In genomic region chr15:89374340-89374739, GRCm38 (mm10) we compare ENCODE assay signal across 8 mouse cellular contexts. TPM values are rescaled to one million over a fixed set of nuclear protein-coding genes. Genes with fewer than 3 reads are reported as not detected.
DNase-seq lines count a peak whose midpoint lies in the region; ATAC-seq lines count a peak whose summit lies in the region.

No protein-coding gene starts in this region.

- H3K36me3 ChIP-seq in kidney, embryonic 15.5 days: peaks cover 35% of the 10 kb centered on the region
- peaks cover 30% of the 10 kb centered on the region for H3K36me3 ChIP-seq in hindbrain, embryonic 14.5 days (replicated peaks; ENCODE audit: control insufficient read depth, insufficient read depth)
- peaks cover 34% of the 10 kb centered on the region for H3K36me3 ChIP-seq in midbrain, embryonic 14.5 days (ENCODE audit: control insufficient read depth, insufficient read depth, low read length)

- DNase-seq in kidney, adult 11 months: no peak
- DNase-seq in hindbrain, embryonic 14.5 days (ENCODE audit: low spot score): no peak
- no peak for DNase-seq in midbrain, embryonic 14.5 days
- DNase-seq in layer of hippocampus, postnatal 10 days (ENCODE audit: low spot score in 2 of 2): no peak
- DNase-seq in urinary bladder, adult 2 months (ENCODE audit: low spot score): no peak
- no peak for DNase-seq in spleen, postnatal 10 days (ENCODE audit: low spot score in 2 of 2)

- H3K27me3 ChIP-seq in kidney, embryonic 15.5 days: peaks cover 37% of the 10 kb centered on the region
- peaks cover 36% of the 10 kb centered on the region for H3K27me3 ChIP-seq in hindbrain, embryonic 14.5 days (ENCODE audit: control insufficient read depth, insufficient read depth, low read length)
- peaks cover 35% of the 10 kb centered on the region for H3K27me3 ChIP-seq in midbrain, embryonic 14.5 days (ENCODE audit: control insufficient read depth, insufficient read depth, low read length)

- peak overlapping the region; percentile 95 for H3K4me2 ChIP-seq in kidney, embryonic 15.5 days
- peak overlapping the region; percentile 70 for H3K4me2 ChIP-seq in hindbrain, embryonic 14.5 days (replicated peaks)
- peak overlapping the region; percentile 87 for H3K4me2 ChIP-seq in midbrain, embryonic 14.5 days (ENCODE audit: low read length)

- ATAC-seq in kidney, embryonic 15.5 days (replicated peaks; ENCODE audit: low FRiP score): no peak
- ATAC-seq in hindbrain, embryonic 14.5 days (ENCODE audit: low FRiP score): no peak
- peak; percentile 10; the same call in 1 of the 2 replicates for ATAC-seq in midbrain, embryonic 14.5 days (ENCODE audit: low FRiP score, low TSS enrichment)

- peaks cover 47% of the 10 kb centered on the region for H3K4me1 ChIP-seq in kidney, embryonic 15.5 days
- H3K4me1 ChIP-seq in brown adipose tissue, adult 24 weeks (ENCODE audit: control insufficient read depth, insufficient read depth, insufficient read length, low read length): peaks cover 6% of the 10 kb centered on the region; the same call in 1 of the 2 replicates
- H3K4me1 ChIP-seq in hindbrain, embryonic 14.5 days (replicated peaks; ENCODE audit: control insufficient read depth, insufficient read depth, low read length): peaks cover 20% of the 10 kb centered on the region
- peaks cover 18% of the 10 kb centered on the region for H3K4me1 ChIP-seq in midbrain, embryonic 14.5 days (ENCODE audit: control insufficient read depth, insufficient read depth, low read length)

- H3K9me3 ChIP-seq in kidney, embryonic 15.5 days (replicated peaks): no peaks in the 10 kb centered on the region
- H3K9me3 ChIP-seq in hindbrain, embryonic 14.5 days (ENCODE audit: control insufficient read depth, low read length): no peaks in the 10 kb centered on the region
- no peaks in the 10 kb centered on the region for H3K9me3 ChIP-seq in midbrain, embryonic 14.5 days (ENCODE audit: control insufficient read depth, low read length)

- H3K4me3 ChIP-seq in kidney, embryonic 15.5 days (replicated peaks): peak overlapping the region; percentile 69
- H3K4me3 ChIP-seq in brown adipose tissue, adult 24 weeks (ENCODE audit: insufficient read depth, low read depth, low read length): peak overlapping the region; percentile 87
- peak overlapping the region; percentile 61 for H3K4me3 ChIP-seq in hindbrain, embryonic 14.5 days (replicated peaks; ENCODE audit: low read length)
- peak overlapping the region; percentile 70 for H3K4me3 ChIP-seq in midbrain, embryonic 14.5 days (replicated peaks; ENCODE audit: low read depth, low read length)

- H3K27ac ChIP-seq in kidney, embryonic 15.5 days: peak overlapping the region; percentile 97
- peak overlapping the region; percentile 25 for H3K27ac ChIP-seq in brown adipose tissue, adult 24 weeks (replicated peaks; ENCODE audit: low read depth, low read length)
- H3K27ac ChIP-seq in hindbrain, embryonic 14.5 days: peak overlapping the region; percentile 91
- H3K27ac ChIP-seq in midbrain, embryonic 14.5 days (replicated peaks; ENCODE audit: low read depth, low read length): peak overlapping the region; percentile 93

- 45% methylated on average over 9 of the region's 9 CpGs for WGBS in kidney, embryonic 15.5 days
- WGBS in hindbrain, embryonic 14.5 days: 52% methylated on average over 9 of the region's 9 CpGs
- WGBS in midbrain, embryonic 14.5 days: 44% methylated on average over 9 of the region's 9 CpGs

- peak overlapping the region; percentile 79 for H3K9ac ChIP-seq in kidney, embryonic 15.5 days
- H3K9ac ChIP-seq in hindbrain, embryonic 14.5 days: peak overlapping the region; percentile 77
- H3K9ac ChIP-seq in midbrain, embryonic 14.5 days (replicated peaks; ENCODE audit: low read length): peak overlapping the region; percentile 81

RNA-seq across cellular contexts. Expression of gene Sco2, which starts 0.7 kb away (rescaled TPM):
- 7.9 and 8.2 TPM in 2 replicates for polyA plus RNA-seq in kidney, embryonic 15.5 days (2015; fragmentation: Nextera tagmentation; extraction: Ambion mirVana)
- polyA plus RNA-seq in brown adipose tissue, adult 24 weeks (2012; ENCODE audit: insufficient read depth, insufficient read length, missing spikeins): 22.7 and 24.0 TPM in 2 replicates
- polyA plus RNA-seq in hindbrain, embryonic 14.5 days (2014; fragmentation: Nextera tagmentation; extraction: Ambion mirVana): 19.5 and 20.5 TPM in 2 replicates
- 12.2 and 20.7 TPM in 2 replicates for polyA plus RNA-seq in midbrain, embryonic 14.5 days (2014; fragmentation: Nextera tagmentation; extraction: Ambion mirVana)
- total RNA-seq in layer of hippocampus, postnatal 10 days (2021): 10 to 100 TPM; 27.9 to 29.1 TPM
- 18.8 and 23.2 TPM in 2 replicates for polyA plus RNA-seq in urinary bladder, adult 2 months (2012; rRNA removed)

RNA-seq across cellular contexts. Expression of gene Tymp, which starts 2.5 kb away (rescaled TPM):
- polyA plus RNA-seq in kidney, embryonic 15.5 days (2015; fragmentation: Nextera tagmentation; extraction: Ambion mirVana): 1.3 and 1.4 TPM in 2 replicates
- 0.55 TPM in 1 of 2 replicates, not detected in the other for polyA plus RNA-seq in brown adipose tissue, adult 24 weeks (2012; ENCODE audit: insufficient read depth, insufficient read length, missing spikeins)
- 2.2 and 3.0 TPM in 2 replicates for polyA plus RNA-seq in hindbrain, embryonic 14.5 days (2014; fragmentation: Nextera tagmentation; extraction: Ambion mirVana)
- 2.7 and 3.0 TPM in 2 replicates for polyA plus RNA-seq in midbrain, embryonic 14.5 days (2014; fragmentation: Nextera tagmentation; extraction: Ambion mirVana)
- total RNA-seq in layer of hippocampus, postnatal 10 days (2021): 1 to 10 TPM; 1.1 to 1.4 TPM
- polyA plus RNA-seq in urinary bladder, adult 2 months (2012; rRNA removed): 1.7 and 1.8 TPM in 2 replicates

RNA-seq across cellular contexts. Expression of gene Odf3b, which starts 4.7 kb away (rescaled TPM):
- polyA plus RNA-seq in kidney, embryonic 15.5 days (2015; fragmentation: Nextera tagmentation; extraction: Ambion mirVana): 0.82 and 0.83 TPM in 2 replicates
- not detected in 2 replicates for polyA plus RNA-seq in brown adipose tissue, adult 24 weeks (2012; ENCODE audit: insufficient read depth, insufficient read length, missing spikeins)
- polyA plus RNA-seq in hindbrain, embryonic 14.5 days (2014; fragmentation: Nextera tagmentation; extraction: Ambion mirVana): 1.3 and 5.5 TPM in 2 replicates
- polyA plus RNA-seq in midbrain, embryonic 14.5 days (2014; fragmentation: Nextera tagmentation; extraction: Ambion mirVana): 0.74 and 0.82 TPM in 2 replicates
- total RNA-seq in layer of hippocampus, postnatal 10 days (2021): 1 to 10 TPM; 3.7 to 4.2 TPM
- polyA plus RNA-seq in urinary bladder, adult 2 months (2012; rRNA removed): 2.7 and 3.0 TPM in 2 replicates

RNA-seq across cellular contexts. Expression of gene Klhdc7b, which starts 10.4 kb away (rescaled TPM):
- not detected in 2 replicates for polyA plus RNA-seq in kidney, embryonic 15.5 days (2015; fragmentation: Nextera tagmentation; extraction: Ambion mirVana)
- polyA plus RNA-seq in brown adipose tissue, adult 24 weeks (2012; ENCODE audit: insufficient read depth, insufficient read length, missing spikeins): not detected in 2 replicates
- 0.07 TPM in 1 of 2 replicates, not detected in the other for polyA plus RNA-seq in hindbrain, embryonic 14.5 days (2014; fragmentation: Nextera tagmentation; extraction: Ambion mirVana)
- 0.08 TPM in 1 of 2 replicates, not detected in the other for polyA plus RNA-seq in midbrain, embryonic 14.5 days (2014; fragmentation: Nextera tagmentation; extraction: Ambion mirVana)
- under 1 TPM; 0.13 to 0.18 TPM for total RNA-seq in layer of hippocampus, postnatal 10 days (2021)
- polyA plus RNA-seq in urinary bladder, adult 2 months (2012; rRNA removed): not detected in 2 replicates

RNA-seq across cellular contexts. Expression of gene Ncaph2, which starts 18.8 kb away (rescaled TPM):
- 147 and 155 TPM in 2 replicates for polyA plus RNA-seq in kidney, embryonic 15.5 days (2015; fragmentation: Nextera tagmentation; extraction: Ambion mirVana)
- polyA plus RNA-seq in brown adipose tissue, adult 24 weeks (2012; ENCODE audit: insufficient read depth, insufficient read length, missing spikeins): 59.3 and 60.2 TPM in 2 replicates
- polyA plus RNA-seq in hindbrain, embryonic 14.5 days (2014; fragmentation: Nextera tagmentation; extraction: Ambion mirVana): 94.7 and 112 TPM in 2 replicates
- polyA plus RNA-seq in midbrain, embryonic 14.5 days (2014; fragmentation: Nextera tagmentation; extraction: Ambion mirVana): 106 and 111 TPM in 2 replicates
- 10 to 100 TPM; 73.2 to 82.3 TPM for total RNA-seq in layer of hippocampus, postnatal 10 days (2021)
- 95.7 and 112 TPM in 2 replicates for polyA plus RNA-seq in urinary bladder, adult 2 months (2012; rRNA removed)

Comparison
In these comparisons a context has a peak if more than half of its experiments do, and no peak if none do; other contexts are left out.
1. H3K27ac ChIP-seq: peak in every context shown above with its lines; median percentile 97 in kidney, embryonic 15.5 days; 93 in midbrain, embryonic 14.5 days; 91 in hindbrain, embryonic 14.5 days; 25 in brown adipose tissue, adult 24 weeks.